8 mouse cellular contexts compared by ENCODE assay signal in genomic region chr10:41488877-41489276, GRCm38 (mm10). TPM values are rescaled to one million over a fixed set of nuclear protein-coding genes. Genes with fewer than 3 reads are reported as not detected.
DNase-seq lines count a peak whose midpoint lies in the region; ATAC-seq and TF ChIP-seq lines count a peak whose summit lies in the region.

No protein-coding gene starts in this region.

- peaks cover 44% of the 10 kb centered on the region for H3K36me3 ChIP-seq in embryonic facial prominence, embryonic 14.5 days (ENCODE audit: control insufficient read depth, insufficient read depth, low read length)
- H3K36me3 ChIP-seq in limb, embryonic 10.5 days, result peaks cover 49% of the 10 kb centered on the region
- H3K36me3 ChIP-seq in neural tube, embryonic 13.5 days, result peaks cover 43% of the 10 kb centered on the region

- H3K27me3 ChIP-seq in embryonic facial prominence, embryonic 14.5 days (replicated peaks; ENCODE audit: control insufficient read depth, insufficient read depth, low read length), result no peaks in the 10 kb centered on the region
- H3K27me3 ChIP-seq in limb, embryonic 10.5 days (ENCODE audit: low read depth, poor library complexity, severe bottlenecking), result no peaks in the 10 kb centered on the region
- H3K27me3 ChIP-seq in neural tube, embryonic 13.5 days, result no peaks in the 10 kb centered on the region; the same call in 1 of the 2 replicates

- H3K4me1 ChIP-seq in lung, adult 2 months (ENCODE audit: control insufficient read depth, insufficient read depth, low read length), result peaks cover 14% of the 10 kb centered on the region
- peaks cover 12% of the 10 kb centered on the region for H3K4me1 ChIP-seq in embryonic facial prominence, embryonic 14.5 days (ENCODE audit: control insufficient read depth, insufficient read depth, low read length)
- H3K4me1 ChIP-seq in limb, embryonic 10.5 days, result peaks cover 18% of the 10 kb centered on the region
- peaks cover 22% of the 10 kb centered on the region for H3K4me1 ChIP-seq in neural tube, embryonic 13.5 days (replicated peaks)

- H3K27ac ChIP-seq in embryonic facial prominence, embryonic 14.5 days (replicated peaks; ENCODE audit: low read depth, low read length), result no peak overlapping the region
- H3K27ac ChIP-seq in limb, embryonic 10.5 days, result peak overlapping the region; percentile 92; the same call in 1 of the 2 replicates
- H3K27ac ChIP-seq in neural tube, embryonic 13.5 days (replicated peaks), result no peak overlapping the region

- TF ChIP-seq POLR2A in lung, adult 2 months (IDR thresholded peaks at IDR 0.05; ENCODE audit: borderline replicate concordance, extremely low read depth, low read depth, low read length), result no peak

- 23% methylated on average over 7 of the region's 7 CpGs for WGBS in lung, adult 2 months
- WGBS in embryonic facial prominence, embryonic 14.5 days, result 47% methylated on average over 7 of the region's 7 CpGs
- WGBS in limb, embryonic 10.5 days, result 56% methylated on average over 7 of the region's 7 CpGs
- 55% methylated on average over 7 of the region's 7 CpGs for WGBS in neural tube, embryonic 13.5 days

- peak overlapping the region; percentile 98 for H3K4me2 ChIP-seq in embryonic facial prominence, embryonic 14.5 days (ENCODE audit: low read depth, low read length)
- peak overlapping the region; percentile 96 for H3K4me2 ChIP-seq in neural tube, embryonic 13.5 days

- H3K9ac ChIP-seq in embryonic facial prominence, embryonic 14.5 days (ENCODE audit: low read depth, low read length), result peak overlapping the region; percentile 76
- peak overlapping the region; percentile 77 for H3K9ac ChIP-seq in neural tube, embryonic 13.5 days

- DNase-seq in lung, adult 2 months, result no peak
- DNase-seq in lung, postnatal 4 days, result no peak
- no peak for DNase-seq in embryonic facial prominence, embryonic 14.5 days (ENCODE audit: low spot score)
- DNase-seq in limb, embryonic 10.5 days (ENCODE audit: low spot score), result peak; percentile 33
- no peak for DNase-seq in thymus, postnatal 25 days
- no peak for DNase-seq in adipocyte (ENCODE audit: low spot score)

- ATAC-seq in embryonic facial prominence, embryonic 14.5 days (ENCODE audit: low read depth), result no peak
- ATAC-seq in neural tube, embryonic 13.5 days (ENCODE audit: low read depth), result no peak
- ATAC-seq in activated CD4-positive, CD25-positive, alpha-beta regulatory T cell, adult 4 months, result no peak

- H3K9me3 ChIP-seq in embryonic facial prominence, embryonic 14.5 days (ENCODE audit: control insufficient read depth, low read length), result no peaks in the 10 kb centered on the region
- H3K9me3 ChIP-seq in limb, embryonic 10.5 days (replicated peaks), result no peaks in the 10 kb centered on the region
- H3K9me3 ChIP-seq in neural tube, embryonic 13.5 days, result no peaks in the 10 kb centered on the region

- peak overlapping the region; percentile 45 for H3K4me3 ChIP-seq in lung, adult 2 months (replicated peaks; ENCODE audit: extremely low read depth, low read depth, low read length)
- peak overlapping the region; percentile 63 for H3K4me3 ChIP-seq in embryonic facial prominence, embryonic 14.5 days (ENCODE audit: low read depth, low read length)
- H3K4me3 ChIP-seq in limb, embryonic 10.5 days, result peak overlapping the region; percentile 73
- H3K4me3 ChIP-seq in neural tube, embryonic 13.5 days, result peak overlapping the region; percentile 61

- TF ChIP-seq CTCF in lung, adult 2 months (IDR thresholded peaks at IDR 0.05; ENCODE audit: insufficient read depth, low read length), result no peak

RNA-seq across cellular contexts. Expression of gene Smpd2, which starts 1.3 kb away (rescaled TPM):
- polyA plus RNA-seq in lung, adult 2 months (2012; rRNA removed), result 67.9 and 72.7 TPM in 2 replicates
- 36.0 and 43.9 TPM in 2 replicates for polyA plus RNA-seq in embryonic facial prominence, embryonic 14.5 days (2014; fragmentation: Nextera tagmentation; extraction: Ambion mirVana)
- polyA plus RNA-seq in limb, embryonic 10.5 days (2016; fragmentation: Nextera tagmentation; extraction: Ambion mirVana), result 62.7 TPM in 2 replicates
- polyA plus RNA-seq in neural tube, embryonic 13.5 days (2015; fragmentation: Nextera tagmentation; extraction: Ambion mirVana), result 28.4 and 33.8 TPM in 2 replicates
- 10 to 100 TPM; 23.2 to 25.9 TPM for polyA plus RNA-seq in activated CD4-positive, CD25-positive, alpha-beta regulatory T cell, adult 4 months (2017; shearing (Covaris generic))

RNA-seq across cellular contexts. Expression of gene Ppil6, which starts 1.4 kb away (rescaled TPM):
- polyA plus RNA-seq in lung, adult 2 months (2012; rRNA removed), result 2.4 and 4.2 TPM in 2 replicates
- 1.6 and 2.0 TPM in 2 replicates for polyA plus RNA-seq in embryonic facial prominence, embryonic 14.5 days (2014; fragmentation: Nextera tagmentation; extraction: Ambion mirVana)
- polyA plus RNA-seq in limb, embryonic 10.5 days (2016; fragmentation: Nextera tagmentation; extraction: Ambion mirVana), result 0.36 and 0.95 TPM in 2 replicates
- 1.9 and 2.3 TPM in 2 replicates for polyA plus RNA-seq in neural tube, embryonic 13.5 days (2015; fragmentation: Nextera tagmentation; extraction: Ambion mirVana)
- under 1 TPM in 1 of 2 experiments, not detected in 1; 0.89 TPM for polyA plus RNA-seq in activated CD4-positive, CD25-positive, alpha-beta regulatory T cell, adult 4 months (2017; shearing (Covaris generic))

RNA-seq across cellular contexts. Expression of gene Mical1, which starts 12.8 kb away (rescaled TPM):
- polyA plus RNA-seq in lung, adult 2 months (2012; rRNA removed), result 56.3 and 70.7 TPM in 2 replicates
- polyA plus RNA-seq in embryonic facial prominence, embryonic 14.5 days (2014; fragmentation: Nextera tagmentation; extraction: Ambion mirVana), result 26.4 and 31.4 TPM in 2 replicates
- polyA plus RNA-seq in limb, embryonic 10.5 days (2016; fragmentation: Nextera tagmentation; extraction: Ambion mirVana), result 40.2 and 43.8 TPM in 2 replicates
- 35.3 and 36.0 TPM in 2 replicates for polyA plus RNA-seq in neural tube, embryonic 13.5 days (2015; fragmentation: Nextera tagmentation; extraction: Ambion mirVana)
- polyA plus RNA-seq in activated CD4-positive, CD25-positive, alpha-beta regulatory T cell, adult 4 months (2017; shearing (Covaris generic)), result 10 to 100 TPM; 67.8 to 99.6 TPM

RNA-seq across cellular contexts. Expression of gene Cd164, which starts 30.3 kb away (rescaled TPM):
- polyA plus RNA-seq in lung, adult 2 months (2012; rRNA removed), result 93.4 and 131 TPM in 2 replicates
- 230 and 234 TPM in 2 replicates for polyA plus RNA-seq in embryonic facial prominence, embryonic 14.5 days (2014; fragmentation: Nextera tagmentation; extraction: Ambion mirVana)
- polyA plus RNA-seq in limb, embryonic 10.5 days (2016; fragmentation: Nextera tagmentation; extraction: Ambion mirVana), result 131 and 146 TPM in 2 replicates
- polyA plus RNA-seq in neural tube, embryonic 13.5 days (2015; fragmentation: Nextera tagmentation; extraction: Ambion mirVana), result 63.5 and 71.8 TPM in 2 replicates
- polyA plus RNA-seq in activated CD4-positive, CD25-positive, alpha-beta regulatory T cell, adult 4 months (2017; shearing (Covaris generic)), result 100 to 1,000 TPM; 202 to 222 TPM

RNA-seq across cellular contexts. Expression of gene Zbtb24, which starts 38.7 kb away (rescaled TPM):
- 13.1 and 14.5 TPM in 2 replicates for polyA plus RNA-seq in lung, adult 2 months (2012; rRNA removed)
- 15.4 and 16.6 TPM in 2 replicates for polyA plus RNA-seq in embryonic facial prominence, embryonic 14.5 days (2014; fragmentation: Nextera tagmentation; extraction: Ambion mirVana)
- polyA plus RNA-seq in limb, embryonic 10.5 days (2016; fragmentation: Nextera tagmentation; extraction: Ambion mirVana), result 17.2 and 21.5 TPM in 2 replicates
- polyA plus RNA-seq in neural tube, embryonic 13.5 days (2015; fragmentation: Nextera tagmentation; extraction: Ambion mirVana), result 19.3 and 21.6 TPM in 2 replicates
- 10 to 100 TPM; 22.2 to 30.7 TPM for polyA plus RNA-seq in activated CD4-positive, CD25-positive, alpha-beta regulatory T cell, adult 4 months (2017; shearing (Covaris generic))
